Mouse (Mus musculus) cerebellum, adult 18-20 months (tissue): ENCODE results near the gene Cdcp1.

Source experiments
- DNase-seq, 2 experiments: peaks; one replicate each; pipeline ENCODE4 v3.0.0; 2021

The Cdcp1 gene

DNA sequence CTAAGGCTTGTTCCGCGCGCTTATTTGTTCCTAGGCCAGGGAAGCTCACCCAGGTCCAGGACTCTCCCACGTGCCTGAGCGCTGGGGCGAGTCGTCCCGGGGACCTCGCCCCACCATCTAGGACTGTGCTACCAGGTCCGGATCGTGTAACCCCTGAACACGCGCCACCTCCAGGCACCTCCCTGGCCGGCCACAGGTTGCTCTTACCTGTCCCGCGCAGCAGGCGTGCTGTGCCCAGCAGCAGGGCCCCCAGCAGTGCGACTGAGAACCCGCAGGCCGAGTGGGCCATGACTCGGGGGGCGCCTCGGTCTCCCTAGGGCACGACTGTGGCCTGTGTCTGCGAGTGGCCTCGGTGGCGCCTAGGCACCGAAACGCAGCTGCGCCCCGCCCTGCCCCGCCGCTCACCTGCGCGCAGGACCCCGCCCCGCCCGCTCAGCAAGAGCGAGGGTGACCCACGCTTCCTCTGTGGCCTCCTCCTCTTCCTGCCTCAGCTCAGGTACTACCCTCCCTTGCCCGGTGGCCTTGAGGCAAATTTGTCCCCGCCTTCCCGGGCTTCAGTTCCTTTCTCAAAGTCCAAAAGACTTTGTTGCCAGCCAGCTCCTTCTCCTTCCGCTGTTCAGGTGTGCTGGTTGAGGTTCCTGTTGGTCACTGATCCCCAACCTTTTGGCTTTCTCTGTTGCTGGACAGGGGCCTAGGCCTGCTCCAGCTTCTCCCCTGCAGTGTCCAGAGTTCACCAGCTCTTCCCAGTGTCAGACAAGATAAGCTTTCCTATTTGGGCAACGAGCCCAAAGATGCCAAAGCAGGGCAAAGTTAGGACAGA, at the start of gene Cdcp1:
TSS of gene Cdcp1 (minus strand) at position 418 of the 820 bp plus-strand sequence.
- DNase-seq, result no peak

DNA sequence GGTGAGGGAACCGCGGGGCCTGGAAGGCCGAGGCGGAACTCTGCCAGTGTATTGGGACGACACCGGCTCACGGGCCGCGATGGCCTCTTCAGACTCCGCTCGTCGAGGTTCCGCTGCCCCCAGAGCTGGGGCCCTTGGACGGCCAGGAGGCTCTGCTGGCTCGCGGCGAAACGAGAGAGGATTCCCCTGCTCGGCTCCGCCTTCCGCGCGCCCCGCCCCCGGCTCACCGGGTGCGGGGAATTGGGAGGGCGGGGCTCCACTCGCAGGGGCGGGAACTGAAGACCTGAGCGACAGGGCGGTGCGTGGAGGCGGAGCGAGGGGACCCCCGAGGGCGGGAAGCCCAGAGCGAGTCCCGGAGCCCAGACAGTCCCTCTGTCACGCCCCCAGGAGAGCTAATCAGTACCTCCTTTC, 44.8 kb upstream of the Cdcp1 start, which contains the start of gene Tmem158:
TSS of gene Tmem158 (minus strand) at position 154 of the 411 bp plus-strand sequence.
- DNase-seq, result peak; percentile 75 to 80

DNA sequence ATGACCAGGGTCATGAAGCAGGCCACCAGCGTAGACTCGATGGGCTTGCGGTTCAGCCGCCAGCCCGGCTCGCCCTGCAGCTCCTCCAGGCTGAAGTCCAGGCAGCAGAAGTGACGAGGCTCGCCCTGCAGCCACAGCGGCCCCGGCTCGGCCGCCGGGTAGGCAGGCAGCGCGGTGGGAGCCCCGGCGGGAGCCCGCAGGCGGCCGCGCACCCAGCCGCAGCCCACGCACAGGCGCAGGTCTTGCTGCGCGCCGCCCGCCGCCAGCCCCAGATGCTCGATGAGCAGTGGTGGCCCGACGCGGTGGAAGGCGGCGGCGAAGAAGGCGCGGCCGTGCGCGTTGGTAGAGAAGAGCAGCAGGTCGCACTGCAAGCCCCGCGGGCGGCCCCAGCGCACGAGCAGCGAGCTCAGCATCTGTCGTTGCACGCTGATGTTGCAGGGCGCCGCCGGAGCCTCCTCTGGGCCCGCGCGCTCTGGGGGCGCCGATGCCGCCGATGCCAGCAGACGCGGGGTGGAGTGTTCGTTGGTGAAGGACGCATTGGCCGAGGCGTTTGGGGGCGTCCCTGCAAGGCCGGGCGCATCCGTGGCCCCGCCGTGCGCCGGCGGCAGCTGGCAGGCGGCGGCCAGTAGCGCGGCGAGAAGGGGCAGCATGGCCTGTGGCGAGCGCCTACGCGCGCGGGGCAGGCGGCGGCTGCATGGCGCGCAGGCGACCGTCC, 44.2 kb upstream of the Cdcp1 start:
- peak in 1 of 2 experiments; percentile 79 for DNase-seq

DNA sequence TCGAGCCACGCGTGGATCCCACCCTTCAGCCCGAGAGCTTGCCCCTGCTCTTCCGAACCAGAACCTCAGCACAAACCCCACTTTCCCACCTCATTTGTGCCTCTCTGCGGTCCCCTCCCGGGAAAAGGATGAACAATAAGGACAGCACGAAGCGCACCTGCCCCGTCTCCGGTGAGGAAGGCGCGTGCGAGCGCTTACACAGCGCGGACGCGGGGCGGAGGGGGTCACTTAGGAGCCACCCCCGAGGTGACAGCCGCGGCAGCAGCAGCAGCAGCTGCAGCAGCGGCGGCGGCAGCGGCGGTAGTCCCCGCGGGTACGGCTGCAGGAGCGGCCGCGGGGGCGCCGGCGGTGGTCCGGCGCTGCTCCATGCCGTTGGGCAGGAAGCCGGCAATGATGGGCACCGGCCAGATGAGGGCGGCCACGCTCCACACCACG, 43.6 kb upstream of the Cdcp1 start:
- DNase-seq, result peak in 1 of 2 experiments; percentile 84

DNA sequence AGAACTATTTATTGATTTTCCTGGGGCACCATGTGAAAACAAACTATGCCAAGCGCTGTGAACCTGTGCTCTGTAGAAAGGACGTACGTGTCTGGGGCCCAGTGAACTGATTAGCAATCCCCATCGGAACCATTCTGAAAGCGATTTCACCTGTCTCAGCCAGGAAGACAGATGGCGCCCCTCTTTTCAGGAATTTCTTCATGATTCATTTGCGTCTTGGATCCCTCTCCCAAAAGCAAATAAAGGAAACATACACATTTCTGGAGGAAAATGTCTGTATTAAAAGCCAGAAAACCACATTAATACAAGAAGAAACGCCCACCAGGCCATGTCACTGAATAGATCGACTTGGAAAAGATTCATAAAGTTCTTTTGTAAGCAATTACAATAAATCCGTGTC, 43.0 kb upstream of the Cdcp1 start:
- peak; percentile 16 for DNase-seq

DNA sequence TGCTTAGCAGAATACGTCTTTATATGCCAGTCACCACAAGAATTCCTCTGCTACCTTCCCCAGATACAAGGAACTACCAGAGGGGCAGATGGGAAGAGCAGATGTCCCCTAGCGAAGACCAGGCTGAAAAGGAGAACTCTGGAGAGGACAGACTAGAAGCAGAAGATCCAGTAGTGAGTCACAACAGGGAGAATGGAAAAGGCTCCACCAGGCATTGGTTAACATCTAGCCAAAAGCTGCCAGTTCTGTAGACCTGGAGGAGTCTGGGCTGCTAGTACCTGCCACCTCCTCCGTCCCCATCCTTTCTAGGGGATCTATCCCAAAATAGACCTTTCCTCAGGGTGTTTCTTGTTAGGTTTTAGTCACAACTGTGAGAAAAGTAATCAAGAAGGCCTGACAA, 39.9 kb upstream of the Cdcp1 start:
- DNase-seq, result no peak

DNA sequence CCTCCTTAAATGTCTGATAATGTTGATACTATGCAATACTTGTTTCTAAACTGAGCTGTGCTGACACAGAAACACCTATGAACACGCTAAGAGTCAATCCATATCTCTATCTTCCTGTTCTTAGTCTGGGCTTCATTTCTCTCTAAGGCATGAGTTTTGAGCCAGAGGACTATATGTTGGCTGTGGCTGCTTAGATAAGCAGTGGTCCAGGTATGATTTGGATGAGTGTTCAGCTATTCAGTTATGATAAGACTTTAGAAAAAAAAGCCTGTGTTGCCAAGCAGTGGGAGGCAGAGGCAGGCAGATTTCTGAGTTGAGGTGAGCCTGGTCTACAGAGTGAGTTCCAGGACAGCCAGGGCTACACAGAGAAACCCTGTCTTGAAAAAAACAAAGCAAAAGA, 32.2 kb upstream of the Cdcp1 start:
- DNase-seq, result no peak

DNA sequence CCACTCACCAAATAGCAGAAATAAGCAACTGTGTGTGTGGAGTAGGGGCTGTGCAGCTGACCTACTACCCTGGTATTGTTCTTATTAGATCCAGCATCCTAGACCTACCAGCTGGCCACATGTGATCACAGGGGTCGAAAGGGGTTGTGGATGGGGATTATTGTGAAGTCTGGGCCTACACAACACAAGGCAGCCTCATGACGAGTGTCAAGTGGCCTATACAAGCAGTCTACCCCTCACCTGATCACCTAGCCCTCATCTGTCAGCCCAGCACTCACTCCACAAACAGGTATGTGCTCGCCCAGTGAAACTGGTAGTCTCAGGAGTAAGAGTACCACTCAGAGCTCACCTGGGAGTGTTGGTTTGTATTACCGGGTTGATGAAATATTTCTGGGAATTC, 29.3 kb upstream of the Cdcp1 start:
- DNase-seq, result no peak

DNA sequence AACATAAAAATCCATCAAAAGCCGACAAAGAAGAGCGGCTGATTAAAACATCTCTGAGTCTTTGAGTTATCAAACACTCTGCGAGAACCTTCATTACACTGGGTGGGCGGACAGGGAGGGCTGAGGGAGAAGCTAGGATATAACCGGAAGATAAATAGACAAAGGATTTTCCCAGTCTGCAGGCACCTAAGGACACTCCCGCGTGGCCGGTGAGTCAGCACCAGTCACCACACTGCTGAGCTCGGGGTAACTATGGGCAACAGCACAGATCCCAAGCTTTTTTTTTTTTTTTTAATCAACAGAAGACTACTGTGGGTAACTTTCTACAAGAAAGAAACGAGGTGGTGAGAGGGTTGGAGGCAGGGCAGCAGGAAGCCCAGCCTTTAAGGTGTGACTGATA, 28.1 kb upstream of the Cdcp1 start:
- DNase-seq, result no peak

DNA sequence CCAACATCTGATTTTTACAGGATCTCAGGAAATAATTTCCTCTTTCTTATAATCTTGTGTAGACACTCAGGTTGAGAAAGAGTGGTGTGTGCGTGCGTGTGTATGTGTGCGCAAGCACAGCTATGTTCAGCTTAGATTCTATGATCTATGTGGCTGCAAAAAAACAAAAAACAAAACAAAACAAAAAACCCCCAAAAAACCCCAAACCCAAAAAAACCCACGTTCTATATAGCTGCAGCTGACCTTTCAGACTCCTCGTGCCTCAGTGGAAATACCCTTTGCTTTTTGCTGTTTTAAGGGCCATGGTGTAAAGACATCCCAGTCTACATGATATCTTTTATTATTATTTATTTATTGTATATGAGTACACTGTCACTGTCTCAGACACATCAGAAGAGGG, 25.4 kb upstream of the Cdcp1 start:
- DNase-seq, result no peak

DNA sequence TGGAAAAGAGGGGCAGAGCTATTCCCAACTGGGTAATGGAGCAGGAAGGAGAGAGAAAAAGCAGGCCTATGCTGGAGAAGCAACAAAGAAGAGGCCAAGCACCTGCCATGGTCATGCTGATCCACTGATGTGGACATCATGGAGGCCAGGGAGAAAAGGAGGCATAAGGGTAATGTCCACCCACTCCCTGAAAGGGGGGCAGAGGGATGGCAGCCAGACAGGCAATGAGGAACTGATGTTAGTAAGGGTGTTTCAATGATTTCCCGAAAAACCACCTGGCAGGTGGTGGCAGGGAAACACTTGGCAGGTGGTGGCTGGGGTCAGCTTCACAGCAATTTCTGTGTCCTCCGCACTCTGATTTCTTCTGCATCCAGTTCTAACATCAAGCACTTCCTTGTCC, 24.9 kb upstream of the Cdcp1 start:
- no peak for DNase-seq

DNA sequence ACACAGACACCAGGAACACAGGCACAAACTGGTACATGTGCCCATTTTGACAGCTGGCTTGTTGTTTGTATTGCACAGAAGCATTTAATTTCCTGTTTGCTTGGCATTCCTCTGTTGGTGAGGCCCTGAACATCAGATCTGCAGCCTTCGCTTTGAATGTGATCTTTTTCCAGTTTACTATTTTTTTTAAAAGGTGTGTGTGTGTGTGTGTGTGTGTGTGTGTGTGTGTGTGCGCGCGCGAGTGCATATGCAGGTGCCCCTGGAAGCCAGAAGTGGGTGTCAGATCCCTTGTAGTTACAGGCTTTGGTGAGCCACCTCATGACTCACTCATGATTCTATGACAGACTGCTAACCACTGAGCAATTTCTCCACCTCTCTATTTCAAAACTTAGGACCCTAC, 24.4 kb upstream of the Cdcp1 start:
- DNase-seq, result no peak

DNA sequence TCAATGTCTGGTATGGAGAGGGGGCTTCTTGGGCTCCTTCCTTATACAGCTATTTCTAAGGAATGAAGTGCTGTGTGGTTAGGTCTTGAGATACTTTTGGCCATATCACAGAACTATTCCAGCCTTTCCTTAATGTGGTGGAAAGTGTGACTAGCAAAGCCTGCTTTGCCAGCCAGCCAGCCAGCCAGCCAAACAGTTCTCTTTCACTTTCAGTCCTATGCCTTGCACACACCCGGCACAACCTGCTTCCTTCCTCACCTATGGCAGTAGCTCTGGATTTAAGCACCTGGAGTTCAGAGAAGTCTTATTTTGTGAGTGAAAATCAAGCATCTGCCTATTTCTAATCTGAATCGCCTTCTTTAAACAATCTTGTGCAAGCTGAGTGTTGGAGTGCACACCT, 23.8 kb upstream of the Cdcp1 start:
- no peak for DNase-seq

DNA sequence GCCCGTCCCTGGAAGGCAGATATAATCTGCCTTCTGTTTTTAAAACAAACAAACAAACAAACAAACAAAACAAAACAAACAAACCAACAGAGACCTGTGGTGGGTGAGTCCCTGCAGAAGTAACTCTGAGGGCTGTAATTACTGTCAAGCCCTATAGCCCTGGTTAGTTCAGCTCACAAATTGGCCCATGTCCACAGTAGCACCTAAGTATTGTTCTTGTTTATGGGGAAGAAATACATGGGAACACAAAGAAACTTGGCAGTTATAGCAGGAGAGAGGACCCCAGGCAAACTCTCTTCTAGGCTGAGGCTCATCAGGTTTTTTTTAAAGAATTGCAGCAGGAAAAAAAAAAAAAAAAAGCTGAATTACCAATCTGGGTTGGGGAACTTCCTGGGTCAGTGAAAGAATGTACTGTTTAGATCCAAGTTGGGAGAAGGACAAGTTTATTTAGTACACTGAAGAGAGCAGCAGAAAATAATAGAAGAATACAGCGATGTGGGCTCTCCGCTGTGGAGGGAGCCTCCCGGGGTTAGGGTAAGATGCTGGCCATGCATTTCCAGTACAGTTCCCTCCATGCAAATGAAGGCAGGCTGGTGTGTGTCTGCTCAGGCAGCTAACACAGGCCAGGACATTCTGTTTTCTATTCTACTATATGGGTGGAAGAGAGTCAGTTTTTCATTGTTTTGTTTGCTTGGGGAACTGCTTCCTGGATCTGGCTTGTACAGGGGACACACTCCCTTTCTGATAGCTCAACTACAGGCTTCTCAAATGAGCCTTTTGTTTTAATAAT, 22.6 kb upstream of the Cdcp1 start:
- DNase-seq, result no peak

DNA sequence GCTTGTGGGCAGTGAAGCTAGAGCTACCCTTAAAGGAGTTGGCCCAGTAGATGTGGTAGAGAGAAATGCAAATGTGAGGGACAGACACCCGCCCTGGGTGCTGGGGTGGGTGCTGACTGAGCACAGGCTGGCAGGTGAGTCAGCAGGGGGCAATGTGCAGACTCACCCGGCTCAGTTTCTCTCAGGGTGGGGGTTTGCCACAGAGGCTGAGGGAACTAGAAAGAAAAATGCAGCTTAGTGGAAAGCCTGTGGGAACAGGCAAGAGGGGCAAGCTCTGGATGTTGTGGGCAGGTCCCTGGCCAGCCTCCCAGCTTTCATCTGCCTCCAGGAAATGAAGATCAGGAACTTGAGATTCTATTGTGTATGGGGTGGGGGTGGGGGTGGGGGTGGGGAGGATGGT, 21.9 kb upstream of the Cdcp1 start:
- no peak for DNase-seq

DNA sequence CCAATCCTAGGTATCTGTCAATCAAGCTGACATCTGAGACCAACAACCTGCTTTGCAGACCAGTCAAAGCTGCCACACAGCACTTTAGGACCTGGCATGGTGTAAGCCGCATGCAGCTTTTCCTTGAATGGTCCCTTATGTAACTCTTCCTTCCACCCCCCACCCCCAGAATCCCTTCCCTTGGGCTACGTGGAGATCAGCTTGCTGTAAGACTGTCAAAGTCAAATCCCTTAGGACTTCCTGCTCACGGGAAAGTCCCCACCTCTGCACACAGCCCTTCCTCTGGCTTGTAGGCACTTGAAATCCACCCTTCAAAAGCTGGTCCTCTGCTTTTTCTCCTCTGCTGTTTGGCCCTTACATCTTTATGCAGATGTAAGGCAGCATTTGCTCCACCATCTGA, 19.8 kb upstream of the Cdcp1 start:
- no peak for DNase-seq

DNA sequence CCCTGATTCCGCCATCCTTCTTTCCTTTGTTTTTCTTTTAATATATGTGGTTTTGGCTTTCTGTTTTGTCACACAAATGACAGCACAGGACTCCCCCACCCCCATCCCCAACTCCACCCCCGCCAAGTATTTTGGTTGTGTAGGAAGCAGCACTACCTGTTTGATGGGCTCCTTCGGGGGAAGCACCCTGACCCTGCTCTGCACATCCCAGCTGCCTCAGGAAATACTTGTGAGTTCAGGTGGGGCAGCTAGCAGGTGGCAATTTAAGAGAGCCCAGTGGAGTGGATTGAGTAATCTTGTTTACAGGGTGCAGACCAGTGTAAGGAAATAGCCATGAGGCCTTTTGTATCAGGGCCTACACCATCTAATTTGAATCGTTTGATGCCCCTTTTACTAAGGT, 14.0 kb upstream of the Cdcp1 start:
- no peak for DNase-seq

DNA sequence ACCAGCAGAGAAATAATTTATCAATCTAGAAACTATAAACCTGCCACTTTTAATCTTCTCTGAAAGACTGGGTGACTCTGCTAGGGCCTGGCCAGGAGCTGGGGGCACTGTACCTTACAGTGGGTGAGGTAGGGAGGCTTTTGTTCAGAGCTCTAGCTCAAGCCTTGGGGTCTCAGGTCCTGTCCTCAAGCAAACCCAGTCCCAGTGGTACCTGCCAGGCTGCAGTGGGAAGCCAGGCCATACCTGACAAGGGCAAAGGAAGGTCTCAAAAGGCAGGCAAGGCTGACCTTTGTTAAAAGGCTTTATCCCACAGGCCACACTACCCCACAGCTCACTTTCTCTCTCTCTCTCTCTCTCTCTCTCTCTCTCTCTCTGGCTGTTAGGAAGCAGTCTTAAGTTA, 12.8 kb upstream of the Cdcp1 start:
- DNase-seq, result no peak

DNA sequence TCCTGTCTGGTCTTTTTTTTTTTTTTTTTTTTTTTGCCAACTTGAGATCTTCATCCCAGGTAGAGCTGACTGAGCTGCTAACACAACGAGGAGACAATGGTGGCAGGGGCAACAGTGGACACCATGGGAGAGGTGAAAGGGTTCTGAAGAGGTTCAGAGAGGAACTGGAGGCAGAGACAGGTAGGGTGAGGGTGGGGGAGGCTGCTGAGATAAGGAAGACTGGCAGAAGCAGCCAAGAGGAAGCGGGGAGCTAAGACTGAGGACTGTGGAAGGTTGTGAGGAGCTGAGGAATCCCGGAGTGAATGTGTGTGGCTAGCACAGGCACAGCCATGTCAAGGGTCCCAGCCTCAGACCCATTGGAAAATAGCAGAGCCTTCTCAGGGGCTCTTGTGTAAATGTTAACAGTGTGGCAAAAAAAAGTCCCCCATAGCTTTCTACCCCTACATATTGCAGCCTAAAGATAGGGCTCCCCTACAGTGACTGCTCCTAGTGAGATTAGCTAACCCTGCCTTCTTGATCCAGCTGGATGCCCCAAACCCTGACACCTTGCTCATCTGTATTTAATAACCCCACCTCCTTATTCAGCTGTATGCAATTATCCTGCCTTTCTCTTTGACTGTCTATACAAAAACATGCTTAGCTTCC, 11.4 kb upstream of the Cdcp1 start:
- no peak for DNase-seq

DNA sequence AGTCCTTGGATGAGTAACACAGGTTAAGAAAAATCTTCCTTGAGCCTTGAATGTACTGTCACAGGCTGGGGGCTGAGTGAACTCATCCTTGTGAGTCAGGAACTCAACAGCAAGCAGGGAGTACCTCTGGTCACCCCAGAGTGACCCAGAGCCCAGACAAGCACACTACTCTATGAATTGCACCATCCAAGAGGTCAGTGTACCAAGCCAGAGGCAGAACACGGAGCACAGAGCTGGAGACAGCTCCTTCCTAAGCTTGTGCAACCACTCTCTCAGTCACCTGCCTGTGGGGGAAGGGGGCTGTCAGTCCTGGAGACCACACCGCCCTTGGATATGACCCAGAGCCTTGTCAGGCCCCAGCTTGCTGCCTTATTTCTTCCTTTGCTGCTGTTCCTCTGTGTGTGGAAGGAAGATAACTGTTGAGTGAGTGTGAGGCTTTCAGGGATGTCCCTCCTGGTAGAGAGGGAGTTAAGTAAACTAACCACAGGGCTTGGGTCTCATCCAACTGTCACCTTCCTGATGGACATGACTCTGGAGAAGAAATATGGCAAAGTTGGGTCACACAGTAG, 9.1 kb upstream of the Cdcp1 start:
- DNase-seq, result no peak

DNA sequence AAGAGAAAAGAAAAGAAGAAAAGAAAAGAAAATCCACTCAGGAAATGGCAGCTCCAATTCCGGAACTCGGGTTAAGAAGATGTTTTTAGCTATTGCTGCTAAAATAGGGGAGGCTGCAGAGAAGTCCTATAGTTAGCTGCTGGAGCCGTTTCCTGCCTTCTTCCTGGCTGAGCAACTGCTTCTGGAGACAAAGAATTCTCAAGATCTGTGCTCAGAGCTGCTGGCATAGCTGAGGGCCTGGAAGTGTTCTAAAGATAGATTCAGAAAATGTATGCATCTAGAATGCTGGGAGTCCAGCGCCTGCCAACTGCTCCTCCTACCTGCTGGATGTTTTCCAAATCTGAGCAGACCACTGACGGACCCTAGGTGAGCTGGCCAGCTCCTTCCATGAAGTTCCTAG, 4.0 kb upstream of the Cdcp1 start:
- no peak for DNase-seq

DNA sequence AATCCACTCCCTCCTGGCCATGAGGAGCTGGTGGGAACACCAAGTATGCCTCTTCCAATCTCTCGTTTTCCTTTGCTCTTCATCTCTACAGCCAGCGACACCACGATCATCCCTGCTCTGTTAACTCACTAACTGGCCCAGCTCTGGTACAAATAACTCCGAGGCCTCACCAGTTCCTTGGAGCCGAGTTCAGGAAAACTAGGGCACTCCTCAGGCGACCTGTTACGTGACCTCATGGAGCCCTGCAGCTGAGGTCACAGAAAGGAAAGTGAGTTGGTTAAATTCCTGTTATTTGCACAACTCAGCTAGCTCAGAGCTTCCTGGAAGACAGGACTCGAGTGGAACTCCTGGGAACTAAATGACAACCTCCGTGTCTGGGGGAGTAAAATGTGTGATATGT, 2.5 kb downstream of the Cdcp1 start:
- DNase-seq, result no peak

DNA sequence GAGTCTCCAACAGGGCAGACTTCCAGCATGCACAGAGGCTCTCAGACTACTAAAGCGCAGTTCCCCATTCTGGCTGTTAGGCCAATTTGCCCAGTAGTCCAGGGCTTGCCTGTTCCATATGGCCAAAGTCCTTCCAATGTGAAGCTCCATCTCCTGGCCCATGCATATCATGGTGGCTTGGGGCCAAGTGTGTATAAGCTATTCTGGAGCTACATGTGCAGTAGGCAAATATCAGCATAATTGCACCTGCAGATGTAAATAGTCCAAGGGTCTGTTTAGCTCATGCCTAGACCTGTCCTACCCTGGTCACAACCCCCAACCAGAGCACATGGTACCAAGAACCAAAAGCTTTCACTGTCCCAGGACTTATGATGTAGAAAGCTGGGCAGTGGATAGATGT, 7.9 kb downstream of the Cdcp1 start:
- peak; percentile 3 to 6 for DNase-seq
